Mouse (Mus musculus) embryonic facial prominence, embryonic 10.5 days (tissue): ENCODE data around the gene Uvssa. TPM values are rescaled to one million over a fixed set of nuclear protein-coding genes. Genes with fewer than 3 reads are reported as not detected.

ENCODE experiments used
- DNase-seq: peaks from one replicate; pipeline ENCODE4 v3.0.0-alpha.2; 2017; ENCODE audit warnings: low spot score
- H3K27ac ChIP-seq: fragments of 300-500 bp; sonication (generic); replicated peaks from 2 replicates; pipeline ENCODE4 v1.5.1; 2016; ENCODE audit warnings: mild to moderate bottlenecking
- H3K27me3 ChIP-seq: fragments of 300-500 bp; sonication (generic); replicated peaks from 2 replicates; pipeline ENCODE4 v1.6.1; 2016; ENCODE audit warnings: low read depth, mild to moderate bottlenecking; ENCODE audit not compliant: poor library complexity, severe bottlenecking
- H3K36me3 ChIP-seq: fragments of 300-500 bp; sonication (generic); replicated peaks from 2 replicates; pipeline ENCODE4 v1.6.1; 2016; ENCODE audit warnings: mild to moderate bottlenecking, moderate library complexity
- H3K4me1 ChIP-seq: fragments of 300-500 bp; sonication (generic); 2 replicates; pipeline ENCODE4 v1.6.1; 2016
- H3K4me3 ChIP-seq: fragments of 300-500 bp; sonication (generic); 2 replicates; pipeline ENCODE4 v1.5.1; 2016; ENCODE audit warnings: mild to moderate bottlenecking, moderate library complexity
- H3K9me3 ChIP-seq: fragments of 300-500 bp; sonication (generic); 2 replicates; pipeline ENCODE4 v1.6.1; 2016; ENCODE audit warnings: mild to moderate bottlenecking
- WGBS: fragments of 180-500 bp; shearing (Covaris S2); methylation state at CpG from one replicate; pipeline ENCODE4 v1.1.7; 2016; 5-methylcytosine and 5-hydroxymethylcytosine counted together
- polyA plus RNA-seq: library from polyadenylated mRNA; unstranded; fragments of >200 nt; fragmentation: Nextera tagmentation; extraction: Ambion mirVana; gene quantifications from 2 replicates; pipeline ENCODE4 v1.2.1, GENCODE M21; 2016

Uvssa gene
- polyA plus RNA-seq, 1 experiment from 2014 or later, result 8.8 TPM

DNA sequence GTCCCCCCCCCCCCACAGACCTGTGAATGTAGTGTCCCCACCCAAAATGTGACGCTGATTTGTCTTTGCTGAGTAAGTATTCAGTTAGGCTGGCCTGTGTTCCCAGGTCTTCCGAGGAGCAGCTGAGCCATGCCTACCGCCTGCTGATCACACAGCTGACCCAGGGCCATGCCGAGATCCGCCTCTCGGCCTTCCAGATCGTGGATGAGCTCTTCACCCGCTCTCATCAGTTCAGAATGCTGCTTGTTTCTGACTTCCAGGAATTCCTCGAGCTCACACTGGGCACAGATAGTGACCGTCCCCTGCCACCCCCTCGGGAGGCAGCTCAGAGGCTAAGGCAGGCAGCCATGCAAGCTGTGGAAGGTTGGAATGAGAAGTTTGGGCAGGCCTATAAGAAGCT lies 9.2 kb downstream of the Uvssa start:
- Histone ChIP-seq H3K36me3 (peaks cover 38% of the 10 kb centered on the region), H3K27ac (no peak overlapping the region), H3K4me3 (no peak overlapping the region), H3K4me1 (no peaks in the 10 kb centered on the region), H3K27me3 (no peaks in the 10 kb centered on the region), H3K9me3 (no peaks in the 10 kb centered on the region)
- 83% methylated on average over 11 of the region's 11 CpGs for WGBS
- no peak for DNase-seq

- H3K36me3 ChIP-seq, result peaks cover 33% of the 10 kb centered on the region
- H3K4me1 ChIP-seq, result no peaks in the 10 kb centered on the region
- no peak overlapping the region for H3K27ac ChIP-seq
- no peaks in the 10 kb centered on the region for H3K27me3 ChIP-seq
- peak; percentile 86 for DNase-seq
- WGBS, result 18% methylated on average over 7 of the region's 7 CpGs
- no peaks in the 10 kb centered on the region for H3K9me3 ChIP-seq
- H3K4me3 ChIP-seq, result no peak overlapping the region
Observed at GRCm38 (mm10) chr5:33393803-33394202, 15.5 kb downstream of the Uvssa start.

DNA sequence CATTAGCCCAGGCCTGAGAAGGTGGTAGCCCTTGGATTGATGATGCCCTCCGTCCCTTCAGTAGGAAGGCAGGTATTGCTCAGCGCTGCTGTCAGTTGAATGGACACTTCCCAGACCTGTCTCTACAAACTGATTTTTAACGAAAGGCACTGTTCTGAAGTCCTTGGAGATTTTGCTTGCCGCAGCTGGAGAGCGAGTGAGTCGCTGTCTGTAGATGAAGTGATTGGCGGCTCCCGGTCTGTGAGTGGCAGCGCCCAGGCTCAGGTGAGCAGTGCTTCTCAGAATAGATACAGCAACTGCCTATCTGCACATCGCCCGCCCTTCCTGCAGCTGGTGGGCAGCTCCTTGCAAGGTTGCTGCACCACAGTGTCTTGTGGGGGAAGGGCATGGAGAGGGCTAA lies 17.3 kb downstream of the Uvssa start:
- H3K36me3 ChIP-seq, result peaks cover 22% of the 10 kb centered on the region
- H3K27ac ChIP-seq, result no peak overlapping the region
- H3K9me3 ChIP-seq, result no peaks in the 10 kb centered on the region
- no peaks in the 10 kb centered on the region for H3K27me3 ChIP-seq
- no peak for DNase-seq
- no peak overlapping the region for H3K4me3 ChIP-seq
- 89% methylated on average over 11 of the region's 11 CpGs for WGBS
- no peaks in the 10 kb centered on the region for H3K4me1 ChIP-seq

- Histone ChIP-seq H3K9me3 (no peaks in the 10 kb centered on the region), H3K36me3 (peaks cover 11% of the 10 kb centered on the region), H3K4me1 (no peaks in the 10 kb centered on the region), H3K27me3 (no peaks in the 10 kb centered on the region), H3K27ac (no peak overlapping the region), H3K4me3 (no peak overlapping the region)
- no peak for DNase-seq
- 81% methylated on average over 7 of the region's 7 CpGs for WGBS
Observed at GRCm38 (mm10) chr5:33396828-33397227, 18.5 kb downstream of the Uvssa start.

DNA sequence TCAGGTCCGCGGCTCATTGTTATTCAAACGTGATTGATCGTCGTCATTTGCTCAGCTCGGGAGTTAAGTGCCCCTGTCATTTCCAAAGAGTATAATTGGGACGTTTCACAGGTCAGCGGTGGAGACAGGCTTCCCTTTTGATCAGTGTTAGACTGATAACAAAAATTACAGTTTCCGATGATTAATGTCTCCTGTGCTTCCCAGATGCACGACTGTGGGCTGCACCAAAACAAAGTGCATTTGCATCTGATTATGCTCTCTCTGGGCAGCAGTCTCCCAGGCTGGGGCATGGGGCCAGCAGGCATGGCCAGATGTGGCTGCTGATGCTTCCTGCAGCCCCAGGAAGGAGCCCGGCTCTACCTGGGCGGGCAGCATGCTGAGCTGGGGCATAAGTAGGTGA lies 22.5 kb downstream of the Uvssa start:
- no peak for DNase-seq
- Histone ChIP-seq H3K36me3 (no peaks in the 10 kb centered on the region), H3K27ac (no peak overlapping the region), H3K9me3 (no peaks in the 10 kb centered on the region), H3K27me3 (no peaks in the 10 kb centered on the region), H3K4me1 (no peaks in the 10 kb centered on the region), H3K4me3 (no peak overlapping the region)
- WGBS, result 60% methylated on average over 12 of the region's 12 CpGs

- 83% methylated on average over 3 of the region's 3 CpGs for WGBS
Observed at GRCm38 (mm10) chr5:33420313-33420712, 42.0 kb downstream of the Uvssa start.

DNA sequence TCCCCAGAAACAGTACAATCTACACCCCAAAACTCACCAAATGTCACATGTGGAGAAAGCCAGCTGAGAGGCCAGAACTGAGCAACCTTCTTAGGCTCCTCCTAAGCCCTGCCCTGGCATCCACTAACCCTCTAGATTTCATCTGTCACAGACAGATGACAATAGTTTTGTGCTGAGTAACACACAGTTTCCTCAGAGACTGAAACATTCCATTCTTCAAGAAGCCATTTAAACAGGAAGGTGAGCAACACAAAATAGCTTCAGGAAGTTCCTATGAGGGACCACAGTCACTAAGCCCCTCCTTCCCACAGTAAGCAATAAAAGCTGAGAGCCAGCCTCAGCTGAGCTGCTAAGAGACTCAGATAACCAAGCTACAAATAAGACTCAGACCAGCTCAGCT lies 49.1 kb downstream of the Uvssa start:
- peaks cover 82% of the 10 kb centered on the region for H3K27me3 ChIP-seq
- H3K27ac ChIP-seq, result no peak overlapping the region
- H3K9me3 ChIP-seq, result no peaks in the 10 kb centered on the region
- H3K4me1 ChIP-seq, result peaks cover 31% of the 10 kb centered on the region
- DNase-seq, result no peak
- H3K36me3 ChIP-seq, result no peaks in the 10 kb centered on the region
- H3K4me3 ChIP-seq, result no peak overlapping the region

More at GRCm38 (mm10) chr5:33420313-33420712, 42.0 kb downstream of the Uvssa start:
- no peak for DNase-seq
- Histone ChIP-seq H3K27me3 (peaks cover 12% of the 10 kb centered on the region), H3K4me1 (no peaks in the 10 kb centered on the region), H3K4me3 (no peak overlapping the region), H3K9me3 (no peaks in the 10 kb centered on the region), H3K36me3 (peaks cover 6% of the 10 kb centered on the region; the same call in 1 of the 2 replicates), H3K27ac (no peak overlapping the region)

- WGBS, result 1% methylated on average over 16 of the region's 16 CpGs
- Histone ChIP-seq H3K9me3 (no peaks in the 10 kb centered on the region), H3K27me3 (peaks cover 99% of the 10 kb centered on the region), H3K27ac (no peak overlapping the region), H3K36me3 (no peaks in the 10 kb centered on the region), H3K4me3 (no peak overlapping the region), H3K4me1 (peaks cover 56% of the 10 kb centered on the region)
- no peak for DNase-seq
Observed at GRCm38 (mm10) chr5:33430106-33430505, 51.8 kb downstream of the Uvssa start.

DNA sequence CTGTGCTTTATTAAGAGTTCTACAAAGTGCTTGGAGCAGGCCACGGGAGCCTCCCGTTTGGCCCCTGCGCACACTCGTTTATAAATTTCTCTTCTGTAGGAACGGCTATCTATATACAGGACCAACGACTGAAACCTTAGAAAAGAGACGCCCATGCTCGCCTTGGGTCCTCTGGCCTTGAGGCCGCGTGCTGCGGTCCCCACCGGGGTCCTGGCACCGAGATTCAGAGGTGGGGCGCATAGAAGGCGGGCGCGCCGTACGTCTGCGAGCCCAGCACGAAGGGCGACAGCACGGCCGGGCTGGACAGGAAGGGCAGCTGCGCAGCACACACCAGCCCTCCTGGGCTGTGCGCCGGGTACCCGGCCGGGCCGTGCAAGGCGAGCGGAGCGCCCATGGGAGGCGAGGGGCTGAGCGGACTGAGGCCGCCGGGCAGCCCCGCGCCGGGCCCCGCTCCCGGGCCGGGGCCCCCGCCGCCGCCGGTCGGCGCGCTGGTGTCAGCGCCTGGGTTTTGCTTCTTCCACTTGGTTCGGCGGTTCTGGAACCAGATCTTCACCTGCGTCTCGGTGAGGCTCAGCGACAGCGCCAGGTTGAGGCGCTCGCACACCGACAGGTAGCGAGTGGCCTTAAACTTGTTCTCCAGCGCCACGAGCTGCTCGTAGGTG lies 52.3 kb downstream of the Uvssa start:
- Histone ChIP-seq H3K4me1 (peaks cover 59% of the 10 kb centered on the region), H3K4me3 (peak overlapping the region; percentile 50), H3K36me3 (no peaks in the 10 kb centered on the region), H3K9me3 (no peaks in the 10 kb centered on the region), H3K27ac (no peak overlapping the region), H3K27me3 (peaks cover 99% of the 10 kb centered on the region)
- peak; percentile 51 for DNase-seq
- under 1% methylated on average over 64 of the region's 64 CpGs for WGBS

DNA sequence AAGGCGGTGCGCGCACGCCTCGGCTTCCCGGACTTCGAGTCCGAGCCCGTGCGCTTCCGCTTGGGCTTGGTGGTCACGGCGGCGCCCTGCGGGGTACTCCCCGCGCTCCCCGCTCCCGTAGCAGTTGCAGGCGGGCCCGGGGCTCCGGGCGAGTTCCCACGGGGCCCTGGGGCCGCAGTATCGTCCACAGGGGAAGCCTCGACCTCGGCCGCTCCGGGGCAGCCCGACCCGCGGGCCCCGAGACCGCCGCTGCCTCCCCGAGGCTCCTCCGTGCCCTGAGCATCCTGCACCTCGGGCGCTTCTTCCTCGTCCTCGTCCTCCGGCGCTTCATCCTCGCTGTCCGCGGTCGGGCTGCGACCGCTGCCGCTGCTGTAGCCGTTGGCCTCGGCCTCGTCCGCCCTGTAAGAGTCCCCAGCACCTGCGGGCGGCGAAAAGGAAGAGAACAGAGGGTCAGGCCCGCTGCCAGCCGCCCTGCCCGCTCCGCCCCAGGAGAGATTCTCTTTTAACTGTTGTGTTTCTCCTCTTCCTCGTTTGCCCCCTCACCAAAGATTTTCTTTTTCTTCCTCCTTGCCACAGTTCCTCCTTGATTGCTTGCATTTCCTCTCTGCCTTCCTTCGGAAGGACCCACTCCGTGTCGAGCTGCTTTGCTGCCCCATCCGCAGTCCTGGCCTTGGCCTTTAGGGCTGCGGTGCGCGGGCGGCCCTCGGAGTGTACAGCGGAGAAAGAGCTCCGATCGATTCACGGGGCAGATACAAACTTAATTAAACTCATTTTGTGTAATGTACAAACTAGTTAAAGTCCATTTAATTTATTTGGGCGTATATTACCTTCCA lies 53.0 kb downstream of the Uvssa start:
- peaks cover 59% of the 10 kb centered on the region for H3K4me1 ChIP-seq
- under 1% methylated on average over 77 of the region's 77 CpGs for WGBS

DNA sequence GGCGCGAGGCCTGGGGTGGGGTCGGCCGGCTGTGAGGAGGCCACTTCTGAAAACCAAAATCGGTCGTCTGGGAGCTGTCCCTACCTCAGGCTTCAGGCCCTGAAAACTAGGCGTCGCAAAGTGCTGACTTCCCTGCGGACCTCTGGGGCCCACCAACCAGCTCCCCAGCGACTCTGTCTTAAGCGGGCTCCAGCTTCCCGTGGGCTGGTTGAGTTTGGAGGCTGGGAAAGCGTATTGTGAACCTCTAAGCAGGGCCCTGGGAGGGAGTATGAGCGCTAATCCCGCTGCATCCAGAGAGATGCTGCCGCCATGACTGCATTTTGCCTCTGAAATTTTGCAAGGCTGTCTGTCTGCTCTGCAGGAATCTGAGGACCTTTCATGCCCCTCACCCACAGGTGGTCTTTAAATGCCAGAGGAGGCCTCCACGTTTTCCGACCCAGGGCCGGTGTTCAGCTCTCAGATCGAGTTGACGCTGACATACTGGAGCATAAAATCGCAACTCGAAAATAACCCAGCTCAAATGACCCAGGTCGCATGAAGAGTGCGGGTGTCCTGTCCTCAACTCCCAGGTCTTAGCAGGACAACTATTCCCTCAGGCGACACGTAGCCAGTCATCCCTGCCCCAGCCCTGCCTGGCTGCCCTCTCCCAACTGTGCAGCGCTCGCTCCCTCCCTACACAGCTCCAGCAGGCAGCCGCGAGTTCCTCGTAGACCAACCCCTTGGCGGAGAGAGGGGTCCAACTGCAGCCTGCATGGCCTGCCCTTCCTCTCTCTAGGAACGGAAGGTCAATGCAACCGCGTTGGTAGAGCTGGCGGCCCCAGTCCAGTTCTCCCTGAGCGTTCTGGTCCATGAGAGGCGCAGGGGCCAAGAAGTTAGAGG lies 53.9 kb downstream of the Uvssa start:
- Histone ChIP-seq H3K9me3 (no peaks in the 10 kb centered on the region), H3K27ac (no peak overlapping the region), H3K4me3 (peak overlapping the region; percentile 26; the same call in 1 of the 2 replicates), H3K36me3 (no peaks in the 10 kb centered on the region), H3K27me3 (peaks cover 100% of the 10 kb centered on the region), H3K4me1 (peaks cover 59% of the 10 kb centered on the region)
- peak; percentile 57 for DNase-seq
- under 1% methylated on average over 39 of the region's 39 CpGs for WGBS

More for the DNA sequence above, 53.0 kb downstream of the Uvssa start:
- Histone ChIP-seq H3K27ac (no peak overlapping the region), H3K27me3 (peaks cover 100% of the 10 kb centered on the region), H3K36me3 (no peaks in the 10 kb centered on the region), H3K4me3 (peak overlapping the region; percentile 50), H3K9me3 (no peaks in the 10 kb centered on the region)
- DNase-seq, result peak; percentile 59
